Mouse (Mus musculus) limb, embryonic 10.5 days (tissue): ENCODE measurements at regions not wholly inside any gene's neighbourhood (a gene's known extent, or its start where the extent isn't known, plus 50 kb on each side); places are given as distances from the start of the nearest gene placed in this dataset.

ENCODE experiments used
- DNase-seq: peaks from one replicate; pipeline ENCODE4 v3.0.0-alpha.2; 2017; ENCODE audit warnings: low spot score
- H3K27ac ChIP-seq: fragments of 300-500 bp; sonication (generic); 2 replicates; pipeline ENCODE4 v1.5.1; 2016; ENCODE audit warnings: mild to moderate bottlenecking
- H3K27me3 ChIP-seq: fragments of 300-500 bp; sonication (generic); 2 replicates; pipeline ENCODE4 v1.6.1; 2016; ENCODE audit warnings: low read depth, mild to moderate bottlenecking; ENCODE audit not compliant: poor library complexity, severe bottlenecking
- H3K36me3 ChIP-seq: fragments of 300-500 bp; sonication (generic); 2 replicates; pipeline ENCODE4 v1.6.1; 2016; ENCODE audit warnings: mild to moderate bottlenecking, moderate library complexity
- H3K4me1 ChIP-seq: fragments of 300-500 bp; sonication (generic); 2 replicates; pipeline ENCODE4 v1.6.1; 2016
- H3K4me3 ChIP-seq: fragments of 300-500 bp; sonication (generic); 2 replicates; pipeline ENCODE4 v1.5.1; 2016; ENCODE audit warnings: mild to moderate bottlenecking, moderate library complexity
- H3K9me3 ChIP-seq: fragments of 300-500 bp; sonication (generic); replicated peaks from 2 replicates; pipeline ENCODE4 v1.6.1; 2016; ENCODE audit warnings: mild to moderate bottlenecking
- WGBS: fragments of 180-500 bp; shearing (Covaris S2); methylation state at CpG from one replicate; pipeline ENCODE4 v1.1.7; 2016; 5-methylcytosine and 5-hydroxymethylcytosine counted together

DNA sequence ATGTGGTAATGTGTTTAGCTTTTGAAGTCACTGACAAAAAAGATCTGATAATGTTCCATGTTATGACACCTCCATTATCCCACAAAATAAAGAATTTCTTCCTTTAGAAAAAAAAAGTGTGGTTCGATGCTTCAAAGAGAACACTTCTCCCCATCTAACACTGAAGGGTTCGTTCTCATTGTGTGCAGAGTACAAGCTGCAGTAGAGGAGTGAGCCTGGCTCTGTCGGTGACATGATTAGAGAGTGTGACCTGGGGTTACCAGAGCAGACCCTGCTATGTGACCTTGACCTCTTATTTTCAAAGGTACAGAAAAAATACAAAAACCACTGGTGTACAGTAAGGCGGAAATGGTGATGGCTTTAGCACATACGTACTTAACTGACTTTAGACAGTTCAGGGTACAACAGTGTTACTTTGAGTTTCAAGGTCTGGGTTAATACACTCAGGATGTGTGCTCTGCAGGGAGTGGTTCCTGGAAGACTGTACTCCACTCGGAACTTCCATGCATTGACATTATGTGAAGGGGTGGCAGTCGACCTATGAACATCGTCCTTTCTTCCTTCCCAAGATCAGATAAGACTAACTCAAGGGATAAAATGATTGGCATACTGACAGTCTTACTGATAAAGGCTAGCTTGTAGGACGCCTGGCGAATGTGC lies 265.2 kb upstream of the Gpc5 start:
- Histone ChIP-seq H3K4me3 (no peak overlapping the region), H3K27ac (peak overlapping the region; percentile 66), H3K4me1 (peaks cover 41% of the 10 kb centered on the region), H3K27me3 (no peaks in the 10 kb centered on the region), H3K9me3 (no peaks in the 10 kb centered on the region), H3K36me3 (no peaks in the 10 kb centered on the region)
- 43% methylated on average over 10 of the region's 10 CpGs for WGBS
- DNase-seq, result no peak

- Histone ChIP-seq H3K9me3 (no peaks in the 10 kb centered on the region), H3K36me3 (no peaks in the 10 kb centered on the region), H3K4me3 (no peak overlapping the region), H3K4me1 (peaks cover 41% of the 10 kb centered on the region), H3K27ac (peak overlapping the region; percentile 61), H3K27me3 (no peaks in the 10 kb centered on the region)
- DNase-seq, result no peak
- 24% methylated on average over 2 of the region's 2 CpGs for WGBS
Measured at GRCm38 (mm10) chr14:114829310-114829709, 262.7 kb upstream of the Gpc5 start.

GRCm38 (mm10) chr14:114832987-114833386 lies 259.0 kb upstream of the Gpc5 start:
- Histone ChIP-seq H3K27ac (no peak overlapping the region), H3K36me3 (no peaks in the 10 kb centered on the region), H3K27me3 (no peaks in the 10 kb centered on the region), H3K4me1 (peaks cover 30% of the 10 kb centered on the region), H3K9me3 (no peaks in the 10 kb centered on the region), H3K4me3 (no peak overlapping the region)
- DNase-seq, result no peak
- 60% methylated on average over 11 of the region's 11 CpGs for WGBS

DNA sequence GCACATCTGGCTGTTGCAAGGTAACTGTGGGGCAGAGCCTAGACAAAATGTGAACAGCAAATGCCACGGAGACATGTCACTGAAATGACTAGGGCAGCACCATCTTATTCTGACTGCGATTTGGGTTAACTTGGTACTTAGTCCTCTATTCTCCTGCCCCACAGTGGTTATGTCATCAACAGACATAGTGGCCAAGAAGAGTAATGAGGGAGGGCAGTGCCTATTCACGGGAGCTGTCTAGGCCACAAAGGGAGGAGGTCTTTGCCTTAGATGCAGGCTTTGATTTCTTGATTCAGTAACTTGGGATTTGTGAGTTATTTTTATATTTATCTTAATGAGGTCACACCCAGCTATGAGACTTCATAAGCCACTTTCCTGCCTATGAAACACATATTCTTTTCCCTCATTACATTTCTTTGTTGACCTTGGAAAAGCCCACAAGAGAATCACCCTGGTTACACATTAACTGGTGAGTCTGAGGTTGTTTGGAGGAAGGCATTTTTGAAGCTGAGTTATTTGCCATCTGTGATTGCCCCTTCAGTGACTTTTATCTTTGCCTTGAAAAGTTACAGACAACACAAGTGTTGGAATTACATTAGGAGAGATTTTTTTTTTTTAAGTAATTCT lies 255.2 kb upstream of the Gpc5 start:
- no peaks in the 10 kb centered on the region for H3K36me3 ChIP-seq
- peaks cover 40% of the 10 kb centered on the region for H3K4me1 ChIP-seq
- H3K9me3 ChIP-seq, result no peaks in the 10 kb centered on the region
- H3K4me3 ChIP-seq, result no peak overlapping the region
- no peak overlapping the region for H3K27ac ChIP-seq
- WGBS, result 74% methylated on average over 3 of the region's 3 CpGs
- no peaks in the 10 kb centered on the region for H3K27me3 ChIP-seq
- DNase-seq, result no peak

DNA sequence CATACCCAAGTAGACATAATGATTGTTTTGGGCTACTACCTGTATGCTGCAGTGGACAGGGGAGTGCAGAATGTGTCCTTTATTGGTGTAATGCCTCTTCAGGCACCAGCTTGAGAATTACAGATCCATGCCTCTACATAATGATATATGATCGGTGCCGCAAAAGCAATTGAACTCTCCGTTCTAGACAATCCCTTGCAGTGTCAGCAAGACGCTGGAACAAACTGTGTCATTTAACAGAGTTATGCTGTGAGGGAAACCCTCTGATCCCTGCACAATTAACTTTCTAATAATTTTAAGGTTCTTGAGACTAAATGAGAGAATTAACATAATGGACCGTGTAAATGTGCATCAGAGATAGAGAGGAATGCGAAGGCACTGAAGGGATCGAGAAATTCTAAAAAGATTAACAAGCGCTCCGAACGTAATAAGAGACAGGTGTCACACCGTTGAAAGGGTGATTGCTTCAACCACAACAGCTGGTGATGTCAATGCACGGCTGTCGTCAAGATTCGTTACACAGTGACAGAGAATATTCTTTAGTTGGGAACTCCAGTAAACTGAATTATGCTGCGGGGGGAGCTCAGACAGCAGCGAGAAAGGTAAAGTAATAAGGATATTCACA lies 254.3 kb upstream of the Gpc5 start:
- no peaks in the 10 kb centered on the region for H3K36me3 ChIP-seq
- peak; percentile 41 for DNase-seq
- 36% methylated on average over 16 of the region's 16 CpGs for WGBS
- H3K4me3 ChIP-seq, result no peak overlapping the region
- no peak overlapping the region for H3K27ac ChIP-seq
- peaks cover 40% of the 10 kb centered on the region for H3K4me1 ChIP-seq
- no peaks in the 10 kb centered on the region for H3K27me3 ChIP-seq
- no peaks in the 10 kb centered on the region for H3K9me3 ChIP-seq

GRCm38 (mm10) chr14:114839340-114839903 lies 252.6 kb upstream of the Gpc5 start:
- 84% methylated on average over 2 of the region's 2 CpGs for WGBS
- no peak overlapping the region for H3K27ac ChIP-seq
- DNase-seq, result no peak
- H3K4me3 ChIP-seq, result no peak overlapping the region
- no peaks in the 10 kb centered on the region for H3K9me3 ChIP-seq
- no peaks in the 10 kb centered on the region for H3K36me3 ChIP-seq
- peaks cover 45% of the 10 kb centered on the region for H3K4me1 ChIP-seq
- H3K27me3 ChIP-seq, result no peaks in the 10 kb centered on the region

- Histone ChIP-seq H3K9me3 (no peaks in the 10 kb centered on the region), H3K36me3 (no peaks in the 10 kb centered on the region), H3K4me3 (no peak overlapping the region), H3K27ac (peak overlapping the region; percentile 31), H3K27me3 (no peaks in the 10 kb centered on the region), H3K4me1 (peaks cover 45% of the 10 kb centered on the region)
- 92% methylated on average over 5 of the region's 5 CpGs for WGBS
- no peak for DNase-seq
Measured at GRCm38 (mm10) chr14:114840766-114841165, 251.2 kb upstream of the Gpc5 start.

GRCm38 (mm10) chr14:114841552-114841951 lies 250.5 kb upstream of the Gpc5 start:
- 49% methylated on average over 5 of the region's 5 CpGs for WGBS
- Histone ChIP-seq H3K9me3 (no peaks in the 10 kb centered on the region), H3K36me3 (no peaks in the 10 kb centered on the region), H3K27ac (no peak overlapping the region), H3K4me3 (no peak overlapping the region), H3K27me3 (no peaks in the 10 kb centered on the region), H3K4me1 (peaks cover 44% of the 10 kb centered on the region)
- DNase-seq, result no peak

DNA sequence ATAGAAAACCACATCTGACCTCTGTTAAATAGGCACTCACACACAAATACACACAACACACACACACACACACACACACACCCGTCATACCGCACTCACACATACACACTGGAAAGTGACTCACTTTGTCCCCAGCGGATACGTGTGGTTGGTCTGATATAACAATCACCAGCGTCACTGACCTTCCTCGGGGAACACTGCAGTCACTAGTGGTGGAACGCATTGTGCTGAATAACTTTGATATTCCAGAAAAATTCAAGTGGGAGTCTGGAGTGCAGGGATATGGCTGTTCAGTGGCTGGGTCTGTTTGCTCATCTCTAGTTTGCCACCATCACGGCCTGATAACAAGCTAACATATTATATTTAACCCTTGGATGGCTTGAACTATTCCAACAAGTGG lies 249.7 kb upstream of the Gpc5 start:
- Histone ChIP-seq H3K36me3 (no peaks in the 10 kb centered on the region), H3K27ac (no peak overlapping the region), H3K9me3 (no peaks in the 10 kb centered on the region), H3K4me1 (peaks cover 39% of the 10 kb centered on the region), H3K4me3 (no peak overlapping the region), H3K27me3 (no peaks in the 10 kb centered on the region)
- DNase-seq, result no peak
- WGBS, result 90% methylated on average over 8 of the region's 8 CpGs

GRCm38 (mm10) chr14:114843105-114843743 lies 248.8 kb upstream of the Gpc5 start:
- Histone ChIP-seq H3K27me3 (no peaks in the 10 kb centered on the region), H3K9me3 (no peaks in the 10 kb centered on the region), H3K4me3 (no peak overlapping the region), H3K27ac (no peak overlapping the region), H3K4me1 (peaks cover 31% of the 10 kb centered on the region), H3K36me3 (no peaks in the 10 kb centered on the region)
- no peak for DNase-seq
- 89% methylated on average over 6 of the region's 6 CpGs for WGBS

DNA sequence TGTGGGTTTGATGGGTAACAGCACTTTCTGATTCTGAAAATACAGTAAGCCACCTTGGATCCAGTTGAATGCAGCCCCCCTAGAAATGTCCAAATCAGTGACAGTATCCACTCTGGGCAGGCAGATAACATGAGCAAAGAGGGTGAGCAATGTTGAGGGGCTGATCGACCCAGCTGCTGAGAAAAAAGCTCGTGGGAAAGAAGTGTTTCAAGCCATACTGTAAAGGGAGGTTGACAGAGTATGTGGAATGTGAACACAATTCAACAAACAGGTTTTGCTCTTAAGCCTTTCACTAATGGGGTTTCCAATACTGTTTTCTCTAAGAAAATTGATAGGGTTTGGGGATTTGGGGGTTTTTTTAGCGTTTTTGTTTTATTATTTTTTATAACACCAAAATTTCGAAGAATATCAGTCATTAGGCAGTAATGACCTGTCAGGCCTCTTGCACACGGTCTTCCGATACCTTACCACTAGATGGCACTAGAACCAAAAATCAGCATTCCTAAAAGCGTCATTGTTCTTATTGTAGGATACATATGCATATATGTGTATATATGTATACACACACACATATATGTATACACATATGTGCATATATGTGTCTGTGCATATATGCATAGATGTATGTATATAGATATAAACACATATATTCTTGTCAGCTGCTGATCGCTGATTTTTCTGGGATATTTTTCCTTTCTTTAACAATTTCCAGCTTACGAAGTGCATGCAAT lies 237.5 kb upstream of the Gpc5 start:
- peak overlapping the region; percentile 88 for H3K27ac ChIP-seq
- 22% methylated on average over 9 of the region's 9 CpGs for WGBS
- no peak for DNase-seq
- peaks cover 50% of the 10 kb centered on the region for H3K4me1 ChIP-seq
- no peak overlapping the region for H3K4me3 ChIP-seq
- no peaks in the 10 kb centered on the region for H3K9me3 ChIP-seq
- no peaks in the 10 kb centered on the region for H3K36me3 ChIP-seq
- H3K27me3 ChIP-seq, result no peaks in the 10 kb centered on the region

- Histone ChIP-seq H3K27me3 (no peaks in the 10 kb centered on the region), H3K4me3 (no peak overlapping the region; the same call in 1 of the 2 replicates), H3K4me1 (peaks cover 49% of the 10 kb centered on the region), H3K9me3 (no peaks in the 10 kb centered on the region), H3K27ac (peak overlapping the region; percentile 88), H3K36me3 (no peaks in the 10 kb centered on the region)
- DNase-seq, result peak; percentile 55
- WGBS, result 8% methylated on average over 12 of the region's 12 CpGs
Measured at GRCm38 (mm10) chr14:114855055-114855740, 236.8 kb upstream of the Gpc5 start.
